Mouse (Mus musculus): ENCODE results near the gene Nmral1. TPM values are rescaled to one million over a fixed set of nuclear protein-coding genes. Genes with fewer than 3 reads are reported as not detected.

Gene Nmral1
- polyA plus RNA-seq, 1 experiment from 2014 or later = 52.6 TPM

GRCm38 (mm10) chr16:4736262-4736661 is 17.1 kb upstream of the Nmral1 start:
- no peaks in the 10 kb centered on the region for H3K4me1 ChIP-seq
- H3K9me3 ChIP-seq = no peaks in the 10 kb centered on the region
- no peaks in the 10 kb centered on the region for H3K36me3 ChIP-seq
- 82% methylated on average over 2 of the region's 2 CpGs for WGBS
- H3K4me2 ChIP-seq = no peak overlapping the region
- H3K27me3 ChIP-seq (replicated peaks) = no peaks in the 10 kb centered on the region
- ATAC-seq (ENCODE audit: insufficient read depth, low FRiP score, low read depth) = no peak
- no peak overlapping the region for H3K4me3 ChIP-seq (replicated peaks)
- no peak overlapping the region for H3K27ac ChIP-seq
- no peak overlapping the region for H3K9ac ChIP-seq

GRCm38 (mm10) chr16:4730776-4731358 is 11.7 kb upstream of the Nmral1 start:
- no peak for ATAC-seq (ENCODE audit: insufficient read depth, low FRiP score, low read depth)
- 0 out of 2 replicates have a peak, but pooled peaks cover 3% of the 10 kb centered on the region for H3K4me1 ChIP-seq
- no peaks in the 10 kb centered on the region for H3K27me3 ChIP-seq (replicated peaks)
- 67% methylated on average over 3 of the region's 3 CpGs for WGBS
- H3K4me3 ChIP-seq (replicated peaks) = no peak overlapping the region
- H3K9ac ChIP-seq = no peak overlapping the region
- no peak overlapping the region for H3K27ac ChIP-seq
- H3K36me3 ChIP-seq = no peaks in the 10 kb centered on the region
- H3K9me3 ChIP-seq = no peaks in the 10 kb centered on the region
- H3K4me2 ChIP-seq = no peak overlapping the region

- Histone ChIP-seq H3K9me3 (no peaks in the 10 kb centered on the region), H3K4me3 (replicated peaks) (no peak overlapping the region), H3K9ac (no peak overlapping the region), H3K4me1 (0 out of 2 replicates have a peak, but pooled peaks cover 3% of the 10 kb centered on the region), H3K27me3 (replicated peaks) (no peaks in the 10 kb centered on the region), H3K36me3 (no peaks in the 10 kb centered on the region), H3K27ac (no peak overlapping the region), H3K4me2 (no peak overlapping the region)
- ATAC-seq (ENCODE audit: insufficient read depth, low FRiP score, low read depth) = no peak
- WGBS = 58% methylated on average over 1 of the region's 1 CpGs
These were observed 8.8 kb upstream of the Nmral1 start for GRCm38 (mm10) chr16:4727963-4728362.

- no peak for ATAC-seq (ENCODE audit: insufficient read depth, low FRiP score, low read depth)
- WGBS = 80% methylated on average over 1 of the region's 1 CpGs
- H3K4me1 ChIP-seq = 0 out of 2 replicates have a peak, but pooled peaks cover 3% of the 10 kb centered on the region
- H3K9me3 ChIP-seq = no peaks in the 10 kb centered on the region
- no peak overlapping the region for H3K9ac ChIP-seq
- H3K4me3 ChIP-seq (replicated peaks) = 0 out of 2 replicates have a peak overlapping the region, but pooled peaks have one; percentile 10
- H3K4me2 ChIP-seq = peak overlapping the region; percentile 76; the same call in 1 of the 2 replicates
- H3K27ac ChIP-seq = no peak overlapping the region
- H3K27me3 ChIP-seq (replicated peaks) = no peaks in the 10 kb centered on the region
- no peaks in the 10 kb centered on the region for H3K36me3 ChIP-seq
These were observed 8.4 kb upstream of the Nmral1 start for GRCm38 (mm10) chr16:4727526-4727925.

GRCm38 (mm10) chr16:4726528-4727128 is 7.5 kb upstream of the Nmral1 start:
- under 1% methylated on average over 38 of the region's 40 CpGs for WGBS
- H3K4me2 ChIP-seq = peak overlapping the region; percentile 76
- H3K36me3 ChIP-seq = no peaks in the 10 kb centered on the region

GRCm38 (mm10) chr16:4725780-4726527 is 6.8 kb upstream of the Nmral1 start, which contains the start of gene Hmox2:
Hmox2 (plus strand) TSS chr16:4726361.
- Histone ChIP-seq H3K36me3 (no peaks in the 10 kb centered on the region), H3K9me3 (no peaks in the 10 kb centered on the region), H3K27ac (peak within 1 kb of the TSS; percentile 85), H3K4me2 (peak within 1 kb of the TSS; percentile 76), H3K4me3 (replicated peaks) (peak within 1 kb of the TSS; percentile 74), H3K9ac (peak within 1 kb of the TSS; percentile 83), H3K27me3 (replicated peaks) (no peaks in the 10 kb centered on the region), H3K4me1 (0 out of 2 replicates have a peak, but pooled peaks cover 3% of the 10 kb centered on the region)
- ATAC-seq (ENCODE audit: insufficient read depth, low FRiP score, low read depth) = peak; percentile 94
- WGBS = 5% methylated on average over 34 of the region's 35 CpGs

More at GRCm38 (mm10) chr16:4726528-4727128, 7.5 kb upstream of the Nmral1 start:
- Histone ChIP-seq H3K27me3 (replicated peaks) (no peaks in the 10 kb centered on the region), H3K9ac (peak overlapping the region; percentile 83), H3K4me1 (0 out of 2 replicates have a peak, but pooled peaks cover 3% of the 10 kb centered on the region), H3K27ac (peak overlapping the region; percentile 85), H3K9me3 (no peaks in the 10 kb centered on the region), H3K4me3 (replicated peaks) (peak overlapping the region; percentile 74)
- peak; percentile 63 for ATAC-seq (ENCODE audit: insufficient read depth, low FRiP score, low read depth)

- no peaks in the 10 kb centered on the region for H3K9me3 ChIP-seq
- no peak for ATAC-seq (ENCODE audit: insufficient read depth, low FRiP score, low read depth)
- 0 out of 2 replicates have a peak, but pooled peaks cover 3% of the 10 kb centered on the region for H3K4me1 ChIP-seq
- H3K4me3 ChIP-seq (replicated peaks) = no peak overlapping the region
- WGBS = 65% methylated on average over 4 of the region's 4 CpGs
- no peaks in the 10 kb centered on the region for H3K27me3 ChIP-seq (replicated peaks)
- H3K4me2 ChIP-seq = no peak overlapping the region
- no peaks in the 10 kb centered on the region for H3K36me3 ChIP-seq
- H3K9ac ChIP-seq = no peak overlapping the region
- H3K27ac ChIP-seq = no peak overlapping the region
These were observed 6.1 kb upstream of the Nmral1 start for GRCm38 (mm10) chr16:4725266-4725665.

- no peaks in the 10 kb centered on the region for H3K27me3 ChIP-seq (replicated peaks)
- ATAC-seq (ENCODE audit: insufficient read depth, low FRiP score, low read depth) = no peak
- WGBS = 67% methylated on average over 3 of the region's 3 CpGs
- 0 out of 2 replicates have a peak, but pooled peaks cover 3% of the 10 kb centered on the region for H3K4me1 ChIP-seq
- no peak overlapping the region for H3K9ac ChIP-seq
- no peaks in the 10 kb centered on the region for H3K36me3 ChIP-seq
- H3K4me3 ChIP-seq (replicated peaks) = no peak overlapping the region
- H3K4me2 ChIP-seq = no peak overlapping the region
- no peaks in the 10 kb centered on the region for H3K9me3 ChIP-seq
- no peak overlapping the region for H3K27ac ChIP-seq
These were observed 3.7 kb upstream of the Nmral1 start for GRCm38 (mm10) chr16:4722915-4723209.

GRCm38 (mm10) chr16:4722128-4722914 is 3.2 kb upstream of the Nmral1 start:
- Histone ChIP-seq H3K27ac (no peak overlapping the region), H3K9ac (no peak overlapping the region), H3K4me2 (no peak overlapping the region), H3K36me3 (no peaks in the 10 kb centered on the region), H3K27me3 (replicated peaks) (no peaks in the 10 kb centered on the region), H3K9me3 (no peaks in the 10 kb centered on the region), H3K4me3 (replicated peaks) (no peak overlapping the region), H3K4me1 (no peaks in the 10 kb centered on the region)
- 59% methylated on average over 7 of the region's 7 CpGs for WGBS
- ATAC-seq (ENCODE audit: insufficient read depth, low FRiP score, low read depth) = no peak

GRCm38 (mm10) chr16:4717866-4718265 is 1.3 kb downstream of the Nmral1 start:
- no peak overlapping the region for H3K9ac ChIP-seq
- H3K4me3 ChIP-seq (replicated peaks) = peak overlapping the region; percentile 63
- H3K27ac ChIP-seq = no peak overlapping the region
- H3K9me3 ChIP-seq = no peaks in the 10 kb centered on the region
- WGBS = 44% methylated on average over 3 of the region's 3 CpGs
- no peaks in the 10 kb centered on the region for H3K4me1 ChIP-seq
- peaks cover 14% of the 10 kb centered on the region for H3K36me3 ChIP-seq
- H3K27me3 ChIP-seq (replicated peaks) = no peaks in the 10 kb centered on the region
- no peak for ATAC-seq (ENCODE audit: insufficient read depth, low FRiP score, low read depth)
- peak overlapping the region; percentile 81 for H3K4me2 ChIP-seq

GRCm38 (mm10) chr16:4713861-4714710 is 5.1 kb downstream of the Nmral1 start:
- 87% methylated on average over 17 of the region's 17 CpGs for WGBS
- H3K36me3 ChIP-seq = peaks cover 20% of the 10 kb centered on the region
- no peaks in the 10 kb centered on the region for H3K4me1 ChIP-seq

More at GRCm38 (mm10) chr16:4713861-4714710, 5.1 kb downstream of the Nmral1 start:
- Histone ChIP-seq H3K27me3 (replicated peaks) (no peaks in the 10 kb centered on the region), H3K4me3 (replicated peaks) (no peak overlapping the region), H3K9ac (no peak overlapping the region), H3K27ac (no peak overlapping the region), H3K9me3 (no peaks in the 10 kb centered on the region), H3K4me2 (no peak overlapping the region)
- no peak for ATAC-seq (ENCODE audit: insufficient read depth, low FRiP score, low read depth)
